Mouse (Mus musculus): Measurements from ENCODE around the gene Anks1b.

Gene Anks1b

GRCm38 (mm10) chr10:90666746-90667145 lies 793.4 kb downstream of the Anks1b start:
- DNase-seq (ENCODE audit: low read depth, low spot score) = no peak

GRCm38 (mm10) chr10:90670291-90670690 lies 797.0 kb downstream of the Anks1b start:
- DNase-seq (ENCODE audit: low read depth, low spot score) = no peak

- DNase-seq (ENCODE audit: low read depth, low spot score) = no peak
Observed at GRCm38 (mm10) chr10:90672135-90672534, 798.8 kb downstream of the Anks1b start.

- no peak for DNase-seq (ENCODE audit: low read depth, low spot score)
Observed at GRCm38 (mm10) chr10:90674362-90674761, 801.1 kb downstream of the Anks1b start.

- no peak for DNase-seq (ENCODE audit: low read depth, low spot score)
Observed at GRCm38 (mm10) chr10:90677421-90677820, 804.1 kb downstream of the Anks1b start.

- no peak for DNase-seq (ENCODE audit: low read depth, low spot score)
Observed at GRCm38 (mm10) chr10:90679713-90680470, 806.6 kb downstream of the Anks1b start.

- DNase-seq (ENCODE audit: low read depth, low spot score) = no peak
Observed at GRCm38 (mm10) chr10:90683813-90684212, 810.5 kb downstream of the Anks1b start.

- DNase-seq (ENCODE audit: low read depth, low spot score) = no peak
Observed at GRCm38 (mm10) chr10:90685367-90685766, 812.1 kb downstream of the Anks1b start.

GRCm38 (mm10) chr10:90688153-90688552 lies 814.8 kb downstream of the Anks1b start:
- no peak for DNase-seq (ENCODE audit: low read depth, low spot score)

- DNase-seq (ENCODE audit: low read depth, low spot score) = no peak
Observed at GRCm38 (mm10) chr10:90688696-90689252, 815.5 kb downstream of the Anks1b start.

- no peak for DNase-seq (ENCODE audit: low read depth, low spot score)
Observed at GRCm38 (mm10) chr10:90689854-90690513, 816.7 kb downstream of the Anks1b start.

GRCm38 (mm10) chr10:90696687-90697086 lies 823.4 kb downstream of the Anks1b start:
- no peak for DNase-seq (ENCODE audit: low read depth, low spot score)

- DNase-seq (ENCODE audit: low read depth, low spot score) = no peak
Observed at GRCm38 (mm10) chr10:90697413-90697812, 824.1 kb downstream of the Anks1b start.

GRCm38 (mm10) chr10:90699211-90699610 lies 825.9 kb downstream of the Anks1b start:
- DNase-seq (ENCODE audit: low read depth, low spot score) = no peak

- no peak for DNase-seq (ENCODE audit: low read depth, low spot score)
Observed at GRCm38 (mm10) chr10:90704602-90705001, 831.3 kb downstream of the Anks1b start.

GRCm38 (mm10) chr10:90708822-90709601 lies 835.7 kb downstream of the Anks1b start:
- no peak for DNase-seq (ENCODE audit: low read depth, low spot score)

GRCm38 (mm10) chr10:90709602-90709931 lies 836.3 kb downstream of the Anks1b start:
- no peak for DNase-seq (ENCODE audit: low read depth, low spot score)

GRCm38 (mm10) chr10:90717961-90718360 lies 844.7 kb downstream of the Anks1b start:
- no peak for DNase-seq (ENCODE audit: low read depth, low spot score)

GRCm38 (mm10) chr10:90718684-90719083 lies 845.4 kb downstream of the Anks1b start:
- DNase-seq (ENCODE audit: low read depth, low spot score) = no peak

- no peak for DNase-seq (ENCODE audit: low read depth, low spot score)
Observed at GRCm38 (mm10) chr10:90719996-90720395, 846.7 kb downstream of the Anks1b start.

GRCm38 (mm10) chr10:90723071-90723494 lies 849.8 kb downstream of the Anks1b start:
- DNase-seq (ENCODE audit: low read depth, low spot score) = no peak

GRCm38 (mm10) chr10:90723941-90724341 lies 850.6 kb downstream of the Anks1b start:
- DNase-seq (ENCODE audit: low read depth, low spot score) = no peak
